Mouse (Mus musculus) liver, postnatal 0 days (tissue): ENCODE measurements around the gene Rnf208. TPM values are rescaled to one million over a fixed set of nuclear protein-coding genes. Genes with fewer than 3 reads are reported as not detected.

Source experiments
- ATAC-seq: fragments of 200-750 bp; cut with Nextera tagmentation; 2 replicates; pipeline ENCODE4 v1.8.0; 2017; ENCODE audit warnings: mild to moderate bottlenecking, moderate library complexity
- DNase-seq: peaks from one replicate; pipeline ENCODE4 v3.0.0-alpha.2; 2016
- H3K27ac ChIP-seq: fragments of 300-500 bp; sonication (generic); 2 replicates; pipeline ENCODE4 v1.5.1; 2014; ENCODE audit warnings: antibody characterized with exemption, moderate library complexity, mild to moderate bottlenecking, low read depth
- H3K27me3 ChIP-seq: fragments of 300-500 bp; sonication (generic); 2 replicates; pipeline ENCODE4 v1.6.1; 2014; ENCODE audit warnings: low read length, control low read depth, mixed read lengths; ENCODE audit not compliant: insufficient read depth
- H3K36me3 ChIP-seq: fragments of 300-500 bp; sonication (generic); replicated peaks from 2 replicates; pipeline ENCODE4 v1.6.1; 2014; ENCODE audit warnings: mild to moderate bottlenecking, control low read depth, low read length, moderate library complexity, mixed read lengths; ENCODE audit not compliant: insufficient read depth
- H3K4me1 ChIP-seq: fragments of 300-500 bp; sonication (generic); 2 replicates; pipeline ENCODE4 v1.6.1; 2014; ENCODE audit warnings: antibody characterized with exemption, mild to moderate bottlenecking, control low read depth; ENCODE audit not compliant: insufficient read depth
- H3K4me2 ChIP-seq: fragments of 300-500 bp; sonication (generic); 2 replicates; pipeline ENCODE4 v1.6.1; 2014; ENCODE audit warnings: low read depth, mild to moderate bottlenecking, low read length, moderate library complexity, mixed read lengths
- H3K4me3 ChIP-seq: fragments of 300-500 bp; sonication (generic); 2 replicates; pipeline ENCODE4 v1.5.1; 2014; ENCODE audit warnings: low read depth, low read length
- H3K9ac ChIP-seq: fragments of 300-500 bp; sonication (generic); replicated peaks from 2 replicates; pipeline ENCODE4 v1.6.1; 2014; ENCODE audit warnings: mild to moderate bottlenecking, moderate library complexity
- H3K9me3 ChIP-seq: fragments of 300-500 bp; sonication (generic); 2 replicates; pipeline ENCODE4 v1.6.1; 2016; ENCODE audit warnings: mild to moderate bottlenecking, control low read depth, low read length, mixed read lengths
- CTCF ChIP-seq: sonication (generic); IDR thresholded peaks from 2 replicates; pipeline ENCODE4 v1.5.1; 2016; ENCODE audit warnings: antibody characterized with exemption, low read depth
- EP300 ChIP-seq: IDR thresholded peaks from 2 replicates; pipeline ENCODE4 v1.6.1; 2016; ENCODE audit warnings: antibody characterized with exemption, low read depth, mild to moderate bottlenecking
- WGBS: fragments of 180-500 bp; shearing (Covaris S2); extraction: QIAGEN DNeasy Blood & Tissue Kit; methylation state at CpG from one replicate; pipeline ENCODE4 v1.1.7; 2014; ENCODE audit not compliant: insufficient replicate concordance; 5-methylcytosine and 5-hydroxymethylcytosine counted together
- polyA plus RNA-seq: library from polyadenylated mRNA; unstranded; fragments of >200 nt; fragmentation: Nextera tagmentation; extraction: Ambion mirVana; gene quantifications from 2 replicates; pipeline ENCODE4 v1.2.1, GENCODE M21; 2015

The Rnf208 gene
- polyA plus RNA-seq, 1 experiment from 2014 or later: 0.11 TPM

GRCm38 (mm10) chr2:25221331-25221772 lies 20.7 kb upstream of the Rnf208 start:
- H3K4me3 ChIP-seq: no peak overlapping the region
- no peak overlapping the region for H3K4me2 ChIP-seq
- DNase-seq (no peak), ATAC-seq (no peak)
- H3K27ac ChIP-seq: no peak overlapping the region
- WGBS: 77% methylated on average over 5 of the region's 5 CpGs
- H3K27me3 ChIP-seq: no peaks in the 10 kb centered on the region
- TF ChIP-seq EP300 (no peak), CTCF (no peak)
- no peak overlapping the region for H3K9ac ChIP-seq
- H3K4me1 ChIP-seq: peaks cover 15% of the 10 kb centered on the region
- no peaks in the 10 kb centered on the region for H3K9me3 ChIP-seq
- peaks cover 13% of the 10 kb centered on the region for H3K36me3 ChIP-seq

- peak overlapping the region; percentile 99 for H3K27ac ChIP-seq
- peak overlapping the region; percentile 69 for H3K4me3 ChIP-seq
- H3K9ac ChIP-seq: peak overlapping the region; percentile 84
- peaks cover 13% of the 10 kb centered on the region for H3K36me3 ChIP-seq
- DNase-seq (peak; percentile 95), ATAC-seq (peak; percentile 78)
- H3K4me2 ChIP-seq: peak overlapping the region; percentile 74
- H3K9me3 ChIP-seq: no peaks in the 10 kb centered on the region
- WGBS: 2% methylated on average over 53 of the region's 53 CpGs
- no peaks in the 10 kb centered on the region for H3K27me3 ChIP-seq
- peaks cover 19% of the 10 kb centered on the region for H3K4me1 ChIP-seq
- no peak for TF ChIP-seq CTCF
- no peak for TF ChIP-seq EP300
Observed at GRCm38 (mm10) chr2:25223681-25224491, 18.2 kb upstream of the Rnf208 start.

- H3K27ac ChIP-seq: peak within 1 kb of the TSS; percentile 99
- H3K36me3 ChIP-seq: peaks cover 13% of the 10 kb centered on the region
- H3K9me3 ChIP-seq: no peaks in the 10 kb centered on the region
- H3K4me1 ChIP-seq: peaks cover 21% of the 10 kb centered on the region
- H3K4me3 ChIP-seq: peak within 1 kb of the TSS; percentile 69
- H3K27me3 ChIP-seq: no peaks in the 10 kb centered on the region
- no peak for ATAC-seq
- WGBS: 0% methylated on average over 17 of the region's 17 CpGs
- H3K4me2 ChIP-seq: peak within 1 kb of the TSS; percentile 74
- DNase-seq: no peak
- H3K9ac ChIP-seq: peak within 1 kb of the TSS; percentile 84
- TF ChIP-seq CTCF (peak; percentile 37), EP300 (no peak)
Observed at GRCm38 (mm10) chr2:25224492-25224765, 17.6 kb upstream of the Rnf208 start, which contains the start of gene Tubb4b. Tubb4b (minus strand) TSS chr2:25224702.

GRCm38 (mm10) chr2:25224766-25225752 lies 17.0 kb upstream of the Rnf208 start:
- Histone ChIP-seq H3K9ac (peak overlapping the region; percentile 76), H3K4me3 (peak overlapping the region; percentile 69), H3K4me1 (peaks cover 21% of the 10 kb centered on the region), H3K27ac (peak overlapping the region; percentile 90), H3K36me3 (peaks cover 13% of the 10 kb centered on the region), H3K9me3 (no peaks in the 10 kb centered on the region), H3K4me2 (peak overlapping the region; percentile 73), H3K27me3 (no peaks in the 10 kb centered on the region)
- ATAC-seq: peak; percentile 89
- peak; percentile 96 for DNase-seq
- WGBS: 2% methylated on average over 41 of the region's 41 CpGs
- TF ChIP-seq EP300: peak; percentile 79; the same call in 1 of the 2 replicates
- TF ChIP-seq CTCF: peak; percentile 19; the same call in 1 of the 2 replicates

- TF ChIP-seq CTCF (no peak), EP300 (no peak)
- WGBS: 82% methylated on average over 8 of the region's 8 CpGs
Observed at GRCm38 (mm10) chr2:25225811-25226379, 16.2 kb upstream of the Rnf208 start.

GRCm38 (mm10) chr2:25226864-25227263 lies 15.2 kb upstream of the Rnf208 start:
- peaks cover 19% of the 10 kb centered on the region for H3K4me1 ChIP-seq
- no peaks in the 10 kb centered on the region for H3K9me3 ChIP-seq
- H3K4me2 ChIP-seq: no peak overlapping the region
- no peaks in the 10 kb centered on the region for H3K27me3 ChIP-seq
- H3K9ac ChIP-seq: no peak overlapping the region
- no peak overlapping the region for H3K27ac ChIP-seq
- DNase-seq: no peak
- 79% methylated on average over 5 of the region's 5 CpGs for WGBS
- no peak overlapping the region for H3K4me3 ChIP-seq
- ATAC-seq: no peak
- TF ChIP-seq EP300 (no peak), CTCF (no peak)
- H3K36me3 ChIP-seq: peaks cover 7% of the 10 kb centered on the region

More at GRCm38 (mm10) chr2:25225811-25226379, 16.2 kb upstream of the Rnf208 start:
- Histone ChIP-seq H3K9me3 (no peaks in the 10 kb centered on the region), H3K27ac (peak overlapping the region; percentile 90), H3K4me3 (peak overlapping the region; percentile 59), H3K4me1 (peaks cover 21% of the 10 kb centered on the region), H3K36me3 (peaks cover 13% of the 10 kb centered on the region), H3K4me2 (peak overlapping the region; percentile 73), H3K9ac (peak overlapping the region; percentile 76), H3K27me3 (no peaks in the 10 kb centered on the region)
- no peak for DNase-seq
- no peak for ATAC-seq
